Mouse (Mus musculus) testis, postnatal 14 days (tissue): ENCODE results near the gene Lrrc55.
A peak's percentile ranks its signal among the peaks of the same experiment; 100 is the strongest.
"Not testable (repeated sequence)": the region's sequence is repeated elsewhere in the genome, so short reads cannot be mapped to it uniquely, and the experiment has no call there.

Source experiments
- DNase-seq: peaks from one replicate; pipeline ENCODE4 v3.0.0; 2021; ENCODE audit warnings: low spot score

Lrrc55 gene

DNA sequence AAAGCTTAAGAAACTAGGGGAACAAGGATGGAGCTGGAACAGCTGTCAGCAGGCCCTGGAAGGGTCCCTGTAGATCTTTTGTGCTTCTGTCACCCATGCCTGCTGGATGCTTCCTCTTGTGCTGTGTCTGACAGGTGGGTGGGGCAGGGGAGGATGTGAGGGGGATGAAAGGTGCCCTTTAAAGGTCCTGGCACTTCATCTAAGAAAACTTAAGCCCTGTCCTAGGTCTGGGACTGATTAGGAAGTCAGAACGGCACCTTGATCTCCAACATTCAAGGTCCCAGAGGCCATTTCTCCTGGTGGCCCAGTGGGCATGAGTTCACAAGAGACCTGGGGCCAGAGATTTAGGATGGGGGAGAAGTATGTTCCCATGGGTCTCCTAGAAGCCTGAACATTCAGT is at the start of gene Lrrc55:
Lrrc55 (minus strand) TSS at position 297 of the 400 bp plus-strand sequence.
- no peak for DNase-seq

GRCm38 (mm10) chr2:85246506-85247082 is 49.6 kb upstream of the Lrrc55 start:
- peak; percentile 36 for DNase-seq

GRCm38 (mm10) chr2:85245737-85246136 is 48.7 kb upstream of the Lrrc55 start:
- DNase-seq: no peak

- DNase-seq: no peak
Measured at GRCm38 (mm10) chr2:85238068-85238667, 41.2 kb upstream of the Lrrc55 start.

DNA sequence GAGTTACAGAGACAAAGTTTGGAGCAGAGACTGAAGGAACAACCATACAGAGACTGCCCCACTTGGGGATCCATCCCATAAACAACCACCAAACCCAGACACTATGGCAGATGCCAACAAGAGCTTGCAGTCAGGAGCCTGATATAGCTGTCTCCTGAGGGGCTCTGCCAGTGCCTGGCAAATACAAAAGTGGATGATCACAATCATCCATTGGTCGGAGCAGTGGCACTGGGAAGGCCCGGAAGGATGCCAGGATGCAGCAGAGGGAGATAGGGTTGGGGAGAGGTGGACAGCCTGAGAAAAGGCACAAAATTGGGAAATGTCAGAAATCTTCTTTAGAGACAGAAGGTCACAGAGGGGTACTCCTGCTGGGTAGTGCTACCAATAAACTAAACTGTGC is 40.2 kb upstream of the Lrrc55 start:
- not testable (repeated sequence) for DNase-seq

GRCm38 (mm10) chr2:85230771-85231511 is 33.9 kb upstream of the Lrrc55 start:
- DNase-seq: no peak

DNA sequence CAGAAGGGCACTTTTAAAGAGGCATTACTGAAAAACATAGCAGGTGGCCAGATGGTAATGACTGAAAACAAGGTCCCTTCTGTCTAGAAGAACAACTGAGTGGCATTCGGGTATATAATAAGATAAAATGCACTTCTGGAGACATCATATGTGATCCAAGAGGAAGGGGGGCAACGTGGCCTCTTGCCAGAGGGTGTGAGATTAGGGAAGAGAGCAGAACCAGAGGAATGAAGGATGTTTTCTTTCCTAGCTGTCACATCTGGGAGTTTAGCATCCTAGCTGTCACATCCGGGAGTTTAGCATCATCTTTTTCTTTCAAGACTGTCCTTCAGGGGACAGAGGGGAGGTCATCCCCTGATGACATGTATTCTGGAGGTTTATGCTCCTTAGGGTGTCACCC is 32.6 kb upstream of the Lrrc55 start:
- DNase-seq: no peak

GRCm38 (mm10) chr2:85227816-85228335 is 30.9 kb upstream of the Lrrc55 start:
- DNase-seq: no peak

GRCm38 (mm10) chr2:85224221-85225179 is 27.5 kb upstream of the Lrrc55 start:
- no peak for DNase-seq

GRCm38 (mm10) chr2:85216606-85217005 is 19.6 kb upstream of the Lrrc55 start:
- no peak for DNase-seq

- DNase-seq: no peak
Measured at GRCm38 (mm10) chr2:85213746-85214145, 16.7 kb upstream of the Lrrc55 start.

- no peak for DNase-seq
Measured at GRCm38 (mm10) chr2:85209301-85209700, 12.3 kb upstream of the Lrrc55 start.

GRCm38 (mm10) chr2:85205170-85205569 is 8.2 kb upstream of the Lrrc55 start:
- no peak for DNase-seq

- DNase-seq: no peak
Measured at GRCm38 (mm10) chr2:85198011-85198965, 1.3 kb upstream of the Lrrc55 start.

DNA sequence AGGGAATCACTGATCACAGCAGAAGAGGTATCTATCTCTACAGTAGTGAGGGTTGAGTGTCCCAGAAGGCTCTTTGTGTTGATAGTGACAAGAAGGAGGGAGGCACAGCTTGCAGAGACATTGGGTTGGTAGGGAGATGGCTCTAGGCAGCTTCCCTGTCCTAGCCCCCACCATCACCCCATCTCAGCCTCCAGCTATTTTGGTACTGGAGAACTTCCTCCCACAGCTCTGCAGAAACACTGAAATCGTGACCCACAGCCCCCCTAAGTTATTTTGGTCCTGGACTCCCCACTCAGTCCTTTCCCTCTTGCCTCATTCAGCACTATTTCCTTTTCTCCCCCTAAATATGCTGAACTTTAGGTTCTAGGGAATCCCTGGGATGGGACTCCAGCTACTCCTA is 2.4 kb downstream of the Lrrc55 start:
- DNase-seq: no peak

- no peak for DNase-seq
Measured at GRCm38 (mm10) chr2:85187582-85188151, 9.3 kb downstream of the Lrrc55 start.

GRCm38 (mm10) chr2:85178139-85178800 is 18.7 kb downstream of the Lrrc55 start:
- no peak for DNase-seq

DNA sequence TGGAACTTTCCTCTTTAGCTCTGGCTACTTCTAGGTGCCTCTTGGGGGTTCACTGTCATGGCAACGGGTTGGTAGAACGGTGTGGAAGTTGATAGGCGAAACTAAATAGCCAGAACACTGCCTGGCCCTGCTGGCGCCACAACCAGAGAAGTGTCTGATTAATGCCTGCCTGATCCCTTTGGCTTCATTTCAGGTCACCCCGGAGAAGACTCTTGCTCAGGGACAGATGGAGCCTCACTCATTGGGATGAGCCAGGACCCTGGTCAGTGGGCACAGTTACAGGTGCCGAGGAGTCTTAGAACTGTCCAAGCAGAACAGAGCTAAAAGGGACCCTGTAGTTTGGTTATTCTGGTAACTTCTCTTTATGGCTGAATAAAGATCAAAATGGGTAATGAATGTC is 23.5 kb downstream of the Lrrc55 start:
- DNase-seq: no peak

GRCm38 (mm10) chr2:85172763-85173103 is 24.3 kb downstream of the Lrrc55 start:
- no peak for DNase-seq
